Mouse (Mus musculus) heart, adult 8-10 months (tissue): ENCODE results near the gene Gm5039. TPM values are rescaled to one million over a fixed set of nuclear protein-coding genes. Genes with fewer than 3 reads are reported as not detected.
"Not testable (repeated sequence)": the region's sequence is repeated elsewhere in the genome, so short reads cannot be mapped to it uniquely, and the experiment has no call there.

ENCODE experiments used
- DNase-seq: peaks from one replicate; pipeline ENCODE4 v3.0.0; 2022; ENCODE audit warnings: low spot score
- total RNA-seq, 4 experiments: library from RNA; stranded (reverse); gene quantifications; 2 replicates each; pipeline ENCODE4 v1.2.4; 2022

Gene Gm5039
- total RNA-seq = not detected

- not testable (repeated sequence) for DNase-seq
Observed at GRCm38 (mm10) chr12:88323926-88324325, at the start of gene Gm5039. Gm5039 (minus strand) TSS chr12:88324026.

GRCm38 (mm10) chr12:88372018-88372417, 48.2 kb upstream of the Gm5039 start:
- DNase-seq = no peak

GRCm38 (mm10) chr12:88370321-88370720, 46.5 kb upstream of the Gm5039 start:
- not testable (repeated sequence) for DNase-seq

GRCm38 (mm10) chr12:88369690-88370089, 45.9 kb upstream of the Gm5039 start:
- not testable (repeated sequence) for DNase-seq

DNA sequence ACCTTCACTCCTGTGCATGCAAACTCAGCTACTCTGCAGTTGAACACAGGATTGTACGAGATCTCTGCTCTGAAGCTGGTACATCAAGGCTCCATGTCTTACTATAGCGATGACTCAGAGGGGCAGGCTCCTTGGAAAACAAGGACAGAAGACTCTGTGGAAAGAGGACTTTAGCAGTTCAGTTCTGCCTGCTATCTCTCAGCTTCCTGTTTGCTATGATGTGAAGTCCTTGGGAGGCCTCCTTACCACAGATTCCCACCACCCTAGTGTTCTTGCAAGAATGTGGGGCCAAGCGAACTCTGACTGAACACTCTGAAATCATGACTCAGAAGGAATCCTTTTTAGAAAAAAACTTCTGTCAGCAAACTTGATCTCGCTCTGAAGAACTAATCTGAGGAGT, 44.8 kb upstream of the Gm5039 start:
- DNase-seq = no peak

- DNase-seq = no peak
Observed at GRCm38 (mm10) chr12:88367673-88368072, 43.8 kb upstream of the Gm5039 start.

GRCm38 (mm10) chr12:88361120-88361445, 37.3 kb upstream of the Gm5039 start:
- no peak for DNase-seq

- DNase-seq = peak; percentile 90
Observed at GRCm38 (mm10) chr12:88360441-88361119, 36.8 kb upstream of the Gm5039 start, which contains the start of gene Adck1. Adck1 (plus strand) TSS chr12:88360554.

DNA sequence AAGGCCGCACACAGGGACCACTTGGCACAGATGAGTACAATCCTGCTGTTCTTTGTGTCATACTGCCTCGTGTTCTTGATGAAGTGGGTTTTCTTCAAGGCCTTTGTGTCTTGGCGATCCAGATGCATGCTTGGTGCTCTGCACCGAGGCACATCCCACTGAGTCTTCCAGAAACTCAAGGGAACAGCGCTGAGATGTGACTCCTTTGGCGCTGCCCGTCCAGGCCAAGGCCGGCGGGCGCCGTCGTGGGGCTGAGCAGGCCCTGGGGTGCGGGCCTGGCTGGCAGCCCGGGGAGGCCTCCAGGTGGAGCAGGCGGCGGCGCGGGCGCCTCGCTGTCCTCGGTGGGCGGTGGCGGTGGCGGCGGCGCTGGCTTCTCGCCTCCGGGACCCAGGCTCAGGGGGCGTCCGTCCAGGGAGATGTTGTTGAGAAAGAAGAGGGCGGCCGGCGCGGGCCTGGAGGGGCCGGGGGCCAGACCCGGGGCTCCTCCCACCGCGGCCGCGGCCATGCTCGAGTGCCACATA, 30.4 kb upstream of the Gm5039 start:
- no peak for DNase-seq

DNA sequence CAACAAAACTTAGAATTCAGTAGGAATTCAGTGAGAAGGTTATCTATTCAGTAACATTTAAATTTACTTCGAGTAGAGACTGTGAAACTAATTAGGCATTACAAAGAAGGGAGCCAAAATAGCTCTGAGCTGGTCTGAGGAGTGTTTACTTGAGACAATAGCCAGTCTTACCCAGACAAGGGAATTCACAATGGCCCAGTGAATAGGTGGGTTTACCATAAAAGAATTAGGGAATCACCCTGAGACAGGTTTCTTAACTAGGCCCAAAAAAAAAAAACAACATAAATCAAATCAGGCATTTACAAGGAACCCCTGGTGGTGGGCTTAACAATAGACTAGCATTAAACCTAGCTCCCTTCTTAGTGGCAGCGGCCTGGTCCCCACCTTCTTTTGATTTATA, 17.5 kb upstream of the Gm5039 start:
- not testable (repeated sequence) for DNase-seq

GRCm38 (mm10) chr12:88336662-88337413, 13.0 kb upstream of the Gm5039 start:
- DNase-seq = not testable (repeated sequence)

DNA sequence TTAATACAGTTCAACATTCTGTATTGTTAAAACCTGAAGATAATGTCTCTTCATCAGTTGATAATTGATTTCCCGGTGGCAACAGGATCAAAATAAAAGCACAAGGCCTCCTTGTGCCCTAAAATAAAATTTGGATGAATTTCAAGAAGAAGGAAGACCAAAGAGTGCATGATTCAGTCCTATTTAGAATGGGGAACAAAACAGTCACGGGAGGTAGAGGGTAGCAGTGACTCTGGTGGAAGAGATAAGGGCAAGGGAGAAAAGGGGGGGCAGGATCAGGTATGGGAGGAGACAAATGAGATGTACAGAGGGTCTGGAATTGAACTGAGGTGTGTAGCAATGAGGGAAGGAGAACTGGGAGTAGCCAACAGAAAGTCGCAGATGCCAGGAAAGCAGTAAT, 9.3 kb downstream of the Gm5039 start:
- no peak for DNase-seq

DNA sequence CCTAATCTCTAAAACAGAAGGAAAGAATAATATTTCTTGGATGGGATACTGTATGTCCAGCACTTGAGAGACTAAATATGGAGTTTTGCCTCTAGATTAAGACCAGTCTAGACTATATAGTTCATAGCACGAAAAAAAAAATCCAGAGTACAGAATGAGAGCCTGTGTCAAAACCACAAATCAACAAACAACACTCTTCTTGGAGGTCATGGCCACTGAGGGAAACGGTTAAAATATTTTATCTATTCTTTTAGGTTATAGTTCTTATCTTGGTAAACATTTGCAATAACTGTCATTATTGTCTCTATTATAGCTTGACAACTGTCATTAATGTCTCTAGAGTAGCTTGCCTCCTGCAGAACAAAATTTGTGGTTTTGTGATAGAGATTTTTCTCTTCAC, 26.7 kb downstream of the Gm5039 start:
- not testable (repeated sequence) for DNase-seq

DNA sequence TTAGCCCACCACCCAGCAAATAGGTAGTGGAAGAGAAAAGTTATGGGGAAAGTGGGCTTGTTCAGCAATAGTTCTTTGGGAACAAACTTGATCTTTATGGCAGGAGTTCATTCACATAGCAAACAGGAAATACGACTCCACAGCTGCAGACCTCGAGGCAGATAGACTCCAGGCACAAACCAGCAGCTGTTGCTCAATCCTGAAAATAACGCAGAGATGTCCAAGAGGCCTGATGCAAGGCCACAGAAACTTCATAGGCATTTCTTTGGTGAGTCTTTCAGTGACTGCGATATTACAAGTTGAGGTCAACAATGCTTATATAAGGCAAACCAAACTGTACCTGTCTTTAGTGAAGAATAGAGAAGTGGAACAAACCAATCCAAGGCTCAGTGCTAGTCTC, 30.7 kb downstream of the Gm5039 start:
- DNase-seq = not testable (repeated sequence)

GRCm38 (mm10) chr12:88285224-88285623, 38.6 kb downstream of the Gm5039 start:
- DNase-seq = not testable (repeated sequence)

GRCm38 (mm10) chr12:88274400-88274799, 49.4 kb downstream of the Gm5039 start, which contains the start of gene Gm5662:
Gm5662 (minus strand) TSS chr12:88274500.
- not testable (repeated sequence) for DNase-seq

Other genes with a start within 250 kb of the Gm5039 start
- not detected for gene Gm16368, start 240.3 kb downstream of the Gm5039 start, total RNA-seq
- gene Gm10436, start 141.9 kb downstream of the Gm5039 start, total RNA-seq = not detected
- gene Gm8332, start 73.9 kb downstream of the Gm5039 start, total RNA-seq = not detected
- gene Gm5662, start 49.5 kb downstream of the Gm5039 start, total RNA-seq = not detected
- 10 to 100 TPM; 23.7 to 31.6 (median 28.6) TPM for gene Adck1, start 36.5 kb upstream of the Gm5039 start, total RNA-seq